Mouse (Mus musculus): ENCODE results near the gene Nudt9.

GRCm38 (mm10) chr5:104054938-104055337, 8.8 kb downstream of the Nudt9 start:
- TF ChIP-seq CTCF (IDR thresholded peaks at IDR 0.05; ENCODE audit: control insufficient read depth, insufficient read depth, insufficient read length) (no peak), CEBPB (IDR thresholded peaks at IDR 0.05; ENCODE audit: low read depth) (no peak)

Data from C2C12 (cell line).